Mouse (Mus musculus): ENCODE measurements at regions not wholly inside any gene's neighbourhood (a gene's known extent, or its start where the extent isn't known, plus 50 kb on each side); places are given as distances from the start of the nearest gene placed in this dataset.

GRCm38 (mm10) chr6:35420924-35421323 lies 95.0 kb upstream of the Fam180a start:
- TF ChIP-seq POLR2A (IDR thresholded peaks at IDR 0.05; ENCODE audit: insufficient read depth, low read length) (no peak), CTCF (IDR thresholded peaks at IDR 0.05; ENCODE audit: low read depth, low read length) (no peak), EP300 (IDR thresholded peaks at IDR 0.05; ENCODE audit: insufficient read depth, low read depth, low read length) (no peak)

Measured in ES-Bruce4 (cell line).